Mouse (Mus musculus): Measurements from ENCODE around the gene Klhl10. TPM values are rescaled to one million over a fixed set of nuclear protein-coding genes. Genes with fewer than 3 reads are reported as not detected.

Klhl10 gene
- total and polyA plus RNA-seq, 3 experiments, result 0.65 to 0.81 TPM; not detected in 1

DNA sequence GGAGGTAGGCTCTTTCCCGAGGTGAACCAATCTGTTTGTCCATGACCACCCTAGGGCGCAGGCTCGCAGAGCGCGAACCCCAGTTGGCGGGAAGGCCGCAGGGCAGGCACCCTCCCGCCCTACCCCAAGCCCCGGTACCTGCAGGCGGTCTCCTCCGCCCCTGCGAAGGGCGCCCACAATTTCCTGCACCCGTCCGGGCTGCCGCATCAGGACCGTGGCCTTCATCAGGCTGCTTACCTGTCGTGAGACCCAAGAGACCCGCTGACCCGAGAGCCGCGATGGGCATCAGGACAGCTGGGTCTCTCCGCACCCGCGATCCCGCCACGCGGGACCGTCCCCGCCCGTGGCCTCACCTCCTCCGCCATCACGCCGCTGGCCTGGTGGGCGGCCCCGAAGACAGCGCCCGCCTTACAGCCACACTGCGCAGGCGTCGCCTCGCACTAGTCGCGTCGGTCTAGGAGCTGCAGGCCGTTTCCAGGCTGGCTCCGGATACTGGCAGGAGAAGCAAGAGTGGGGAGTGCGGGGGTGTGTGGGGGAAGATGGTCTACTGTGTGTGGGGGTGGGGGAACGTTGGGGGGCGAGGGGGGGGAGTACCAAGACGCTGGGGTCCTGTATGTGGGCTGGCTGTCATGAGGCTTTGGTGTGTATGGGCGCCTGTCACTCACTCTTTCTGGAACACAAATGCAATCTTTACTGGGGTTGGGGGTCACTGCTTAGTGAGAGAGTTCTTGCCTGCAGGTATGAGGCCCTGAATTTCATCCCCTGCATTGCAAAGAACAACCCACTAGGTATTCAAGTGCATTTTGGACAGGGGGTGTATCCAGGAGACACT is 810 bp upstream of the Klhl10 start:
- H3K79me2 ChIP-seq (ENCODE audit: control insufficient read depth, insufficient read depth, low read length, poor library complexity), result peaks cover 5% of the 10 kb centered on the region; the same call in 1 of the 2 replicates
- TF ChIP-seq CHD2 (IDR thresholded peaks at IDR 0.05; ENCODE audit: low read length), result no peak
- peak; percentile 44 for TF ChIP-seq SIN3A (IDR thresholded peaks at IDR 0.05; ENCODE audit: low read length)
- TF ChIP-seq MXI1 (IDR thresholded peaks at IDR 0.05; ENCODE audit: low read depth, low read length), result peak; percentile 38
- TF ChIP-seq POLR2A (IDR thresholded peaks at IDR 0.05; ENCODE audit: control insufficient read depth in 1 of 2, insufficient read depth in 1 of 2, low read depth in 1 of 2, low read length in 2 of 2, poor library complexity in 1 of 2), result peak; percentile 93 to 95
- peak; percentile 75 for TF ChIP-seq ZMIZ1 (IDR thresholded peaks at IDR 0.05; ENCODE audit: low read depth, low read length)
- TF ChIP-seq TCF12 (IDR thresholded peaks at IDR 0.05; ENCODE audit: low read depth, low read length), result peak; percentile 73
- TF ChIP-seq NRF1 (IDR thresholded peaks at IDR 0.05; ENCODE audit: insufficient read depth, low read depth, low read length, poor library complexity, severe bottlenecking), result peak; percentile 93
- TF ChIP-seq JUND (IDR thresholded peaks at IDR 0.05; ENCODE audit: low read depth, low read length), result no peak
- 0 out of 2 replicates have a peak, but pooled peaks have one; percentile 68 for TF ChIP-seq UBTF (IDR thresholded peaks at IDR 0.05; ENCODE audit: borderline replicate concordance, insufficient read depth, low read depth, low read length)
- peak; percentile 84 for TF ChIP-seq NELFE (IDR thresholded peaks at IDR 0.05; ENCODE audit: low read depth, low read length)
- no peak for TF ChIP-seq POLR2AphosphoS5 (IDR thresholded peaks at IDR 0.05; ENCODE audit: borderline replicate concordance, low read depth, low read length)
- TF ChIP-seq MAZ (IDR thresholded peaks at IDR 0.05; ENCODE audit: low read depth, low read length), result 0 out of 2 replicates have a peak, but pooled peaks have one; percentile 36
- TF ChIP-seq POLR2AphosphoS2 (IDR thresholded peaks at IDR 0.05; ENCODE audit: low read length), result peak; percentile 82
- TF ChIP-seq CHD1 (IDR thresholded peaks at IDR 0.05; ENCODE audit: low read depth, low read length), result no peak
- TF ChIP-seq MYC (IDR thresholded peaks at IDR 0.05; ENCODE audit: low read depth, low read length), result no peak
- no peak for TF ChIP-seq MEF2A (IDR thresholded peaks at IDR 0.05; ENCODE audit: extremely low read depth, insufficient replicate concordance, low read depth, low read length, poor library complexity, severe bottlenecking)
- TF ChIP-seq MAX (IDR thresholded peaks at IDR 0.05; ENCODE audit: low read length), result no peak; the same call in 1 of the 2 replicates
- TF ChIP-seq USF1 (IDR thresholded peaks at IDR 0.05; ENCODE audit: low read depth, low read length), result no peak
- TF ChIP-seq HCFC1 (IDR thresholded peaks at IDR 0.05; ENCODE audit: low read depth, low read length), result peak; percentile 67
- H3K36me3 ChIP-seq (ENCODE audit: control insufficient read depth in 1 of 2, insufficient read depth in 2 of 2, low read length in 2 of 2), result peaks cover 0 to 9% of the 10 kb centered on the region in 2 experiments; a peak in 2 of 4 replicates
- peak overlapping the region; percentile 73 to 81 for H3K4me3 ChIP-seq (ENCODE audit: control insufficient read depth in 1 of 2, insufficient read depth in 1 of 2, low read depth in 2 of 2, low read length in 2 of 2)
- peak overlapping the region; percentile 16 for H3K27ac ChIP-seq (ENCODE audit: control insufficient read depth, low read depth, low read length)
- H3K4me1 ChIP-seq (ENCODE audit: control insufficient read depth in 1 of 2, insufficient read depth in 2 of 2, low read length in 2 of 2), result peaks cover 2 to 12% of the 10 kb centered on the region in 2 experiments; a peak in 3 of 4 replicates
- no peaks in the 10 kb centered on the region for H3K9me3 ChIP-seq (replicated peaks; ENCODE audit: insufficient read depth, low read length)
- peak; percentile 90 for DNase-seq (ENCODE audit: low read depth, low spot score)
- no peaks in the 10 kb centered on the region for H3K27me3 ChIP-seq (ENCODE audit: control insufficient read depth in 1 of 2, insufficient read depth in 2 of 2, low read length in 2 of 2)
- peak overlapping the region; percentile 77 for H3K9ac ChIP-seq (ENCODE audit: control insufficient read depth, low read depth, low read length, poor library complexity, severe bottlenecking)
